Mouse (Mus musculus) myocyte (in vitro differentiated cells): ENCODE results near the gene Timp4. TPM values are rescaled to one million over a fixed set of nuclear protein-coding genes. Genes with fewer than 3 reads are reported as not detected.

ENCODE experiments used
- H3K27me3 ChIP-seq: one replicate; pipeline ENCODE4 v1.6.1; 2011; ENCODE audit not compliant: control insufficient read depth, insufficient read depth, insufficient read length
- H3K36me3 ChIP-seq: one replicate; pipeline ENCODE4 v1.6.1; 2011; ENCODE audit not compliant: control insufficient read depth, insufficient read depth
- H3K4me2 ChIP-seq: one replicate; pipeline ENCODE4 v1.6.1; 2011; ENCODE audit warnings: low read depth, control low read depth
- H3K4me3 ChIP-seq: one replicate; pipeline ENCODE4 v1.5.1; 2011; ENCODE audit warnings: mild to moderate bottlenecking, control low read depth, moderate library complexity
- H3K79me2 ChIP-seq: one replicate; pipeline ENCODE4 v1.6.1; 2011; ENCODE audit not compliant: control insufficient read depth, insufficient read depth
- H3ac ChIP-seq: one replicate; pipeline ENCODE4 v1.6.1; 2011; ENCODE audit not compliant: control insufficient read depth, insufficient read length
- CEBPB ChIP-seq: IDR thresholded peaks from 2 replicates; pipeline ENCODE4 v1.6.1; 2011; ENCODE audit warnings: mild to moderate bottlenecking, moderate library complexity; ENCODE audit not compliant: poor library complexity, insufficient read depth, severe bottlenecking
- E2F4 ChIP-seq: IDR thresholded peaks from one replicate; pipeline ENCODE4 v1.6.1; 2011; ENCODE audit warnings: mild to moderate bottlenecking, control low read depth, moderate library complexity; ENCODE audit not compliant: insufficient read depth
- MAX ChIP-seq: IDR thresholded peaks from one replicate; pipeline ENCODE4 v1.6.1; 2011; ENCODE audit warnings: low read depth, mild to moderate bottlenecking, control low read depth
- MYOD1 ChIP-seq, 3 experiments: IDR thresholded peaks; one replicate each; pipeline ENCODE4 v1.6.1; 2011; ENCODE audit warnings: control low read depth in 2 of 3, low read depth in 2 of 3, mild to moderate bottlenecking in 2 of 3, moderate library complexity in 1 of 3; ENCODE audit not compliant: insufficient read length in 2 of 3, control insufficient read depth in 1 of 3
- MYOG ChIP-seq, 3 experiments: IDR thresholded peaks; one replicate each; pipeline ENCODE4 v1.6.1; 2011; ENCODE audit warnings: control low read depth in 2 of 3, low read depth in 2 of 3, mild to moderate bottlenecking in 2 of 3; ENCODE audit not compliant: insufficient read length in 2 of 3, control insufficient read depth in 1 of 3, insufficient read depth in 1 of 3
- POLR2A ChIP-seq: IDR thresholded peaks from one replicate; pipeline ENCODE4 v1.6.1; 2011; ENCODE audit warnings: low read depth, mild to moderate bottlenecking, control low read depth, moderate library complexity; ENCODE audit not compliant: insufficient read length
- POLR2AphosphoS2 ChIP-seq: IDR thresholded peaks from one replicate; pipeline ENCODE4 v1.6.1; 2011; ENCODE audit warnings: low read depth, control low read depth; ENCODE audit not compliant: insufficient read length
- REST ChIP-seq: IDR thresholded peaks from one replicate; pipeline ENCODE4 v1.6.1; 2011; ENCODE audit warnings: mild to moderate bottlenecking, control low read depth, moderate library complexity; ENCODE audit not compliant: insufficient read depth, insufficient read length
- SRF ChIP-seq: IDR thresholded peaks from one replicate; pipeline ENCODE4 v1.6.1; 2011; ENCODE audit warnings: low read depth; ENCODE audit not compliant: control insufficient read depth, insufficient read length
- TCF12 ChIP-seq: IDR thresholded peaks from one replicate; pipeline ENCODE4 v1.6.1; 2011; ENCODE audit warnings: mild to moderate bottlenecking, control low read depth; ENCODE audit not compliant: poor library complexity, insufficient read depth, severe bottlenecking
- TCF3 ChIP-seq: IDR thresholded peaks from one replicate; pipeline ENCODE4 v1.6.1; 2011; ENCODE audit warnings: low read depth, control low read depth; ENCODE audit not compliant: insufficient read length
- USF1 ChIP-seq: IDR thresholded peaks from one replicate; pipeline ENCODE4 v1.6.1; 2011; ENCODE audit warnings: low read depth, mild to moderate bottlenecking, control low read depth, moderate library complexity
- polyA plus RNA-seq: library from polyadenylated mRNA; unstranded; fragments of >200 nt; fragmentation: generic; extraction: Trizol; gene quantifications from one replicate; pipeline ENCODE4 v1.2.1, GENCODE M21; 2012; ENCODE audit warnings: missing spikeins

Timp4 gene
- polyA plus RNA-seq, 1 experiment = 0.02 TPM

GRCm38 (mm10) chr6:115266791-115267190, 14.8 kb upstream of the Timp4 start:
- Histone ChIP-seq H3K79me2 (no peaks in the 10 kb centered on the region), H3K36me3 (no peaks in the 10 kb centered on the region), H3K4me3 (no peak overlapping the region), H3K27me3 (no peaks in the 10 kb centered on the region), H3K4me2 (no peak overlapping the region), H3ac (no peak overlapping the region)
- TF ChIP-seq MYOD1 (IDR thresholded peaks at IDR 0.05; ENCODE audit: control insufficient read depth in 1 of 3, insufficient read length in 2 of 3, low read depth in 2 of 3) = peak in 2 of 3 experiments; percentile 58 to 62
- TF ChIP-seq TCF12 = no peak

DNA sequence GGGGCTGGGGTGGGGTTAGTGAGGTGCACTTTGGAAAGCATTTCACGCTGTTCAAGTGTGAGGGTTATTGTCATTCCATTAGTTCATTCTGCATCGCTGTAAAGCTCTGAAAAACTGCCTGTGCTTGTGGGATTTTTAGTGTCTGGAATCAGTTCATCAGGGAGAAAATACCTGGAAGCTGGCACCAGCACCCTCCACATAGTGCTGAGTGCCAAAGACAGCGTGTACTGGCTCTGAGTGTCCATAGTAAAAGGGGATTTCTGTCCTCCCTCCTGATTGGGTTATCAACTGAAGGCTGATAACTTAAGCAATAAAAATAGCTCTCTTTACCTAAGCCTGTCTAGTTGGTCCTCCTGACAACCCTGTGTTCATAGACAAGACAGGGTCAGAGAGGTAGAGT, 8.5 kb upstream of the Timp4 start:
- TF ChIP-seq POLR2A = no peak
- no peak for TF ChIP-seq CEBPB
- no peak for TF ChIP-seq SRF
- no peak for TF ChIP-seq MYOG (IDR thresholded peaks at IDR 0.05; ENCODE audit: control insufficient read depth in 1 of 3, insufficient read depth in 1 of 3, insufficient read length in 2 of 3, low read depth in 2 of 3)
- TF ChIP-seq USF1 = no peak
- TF ChIP-seq MAX = no peak
- TF ChIP-seq E2F4 = no peak
- TF ChIP-seq TCF12 = no peak
- TF ChIP-seq TCF3 = no peak
- TF ChIP-seq POLR2AphosphoS2 = no peak
- TF ChIP-seq MYOD1 (IDR thresholded peaks at IDR 0.05; ENCODE audit: control insufficient read depth in 1 of 3, insufficient read length in 2 of 3, low read depth in 2 of 3) = no peak
- no peak for TF ChIP-seq REST
- Histone ChIP-seq H3K4me3 (no peak overlapping the region), H3K79me2 (no peaks in the 10 kb centered on the region), H3K36me3 (no peaks in the 10 kb centered on the region), H3ac (no peak overlapping the region), H3K4me2 (no peak overlapping the region), H3K27me3 (no peaks in the 10 kb centered on the region)

DNA sequence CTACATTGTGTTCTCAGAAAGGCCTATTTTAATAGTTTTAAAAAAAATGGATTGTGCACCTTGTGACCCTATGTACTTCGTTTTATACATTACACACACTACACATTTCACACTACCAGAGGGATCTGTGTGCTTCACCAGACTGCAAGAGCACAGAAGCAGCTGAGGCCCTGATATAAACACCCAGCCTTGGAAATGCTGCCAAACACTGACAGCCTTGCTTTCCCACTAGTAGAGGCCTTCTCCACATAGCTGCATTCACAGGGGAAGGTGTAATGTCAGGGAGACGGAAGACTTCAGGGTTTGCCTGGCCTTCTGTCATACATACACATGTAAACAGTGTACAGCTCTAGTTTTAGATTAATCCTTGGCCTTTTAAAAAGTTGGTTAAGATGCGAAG, 3.2 kb upstream of the Timp4 start:
- Histone ChIP-seq H3K4me2 (no peak overlapping the region), H3K4me3 (no peak overlapping the region), H3K27me3 (no peaks in the 10 kb centered on the region), H3K36me3 (no peaks in the 10 kb centered on the region), H3ac (no peak overlapping the region), H3K79me2 (no peaks in the 10 kb centered on the region)
- TF ChIP-seq REST (no peak), TCF3 (no peak), POLR2A (no peak), POLR2AphosphoS2 (no peak), CEBPB (no peak), SRF (no peak)

DNA sequence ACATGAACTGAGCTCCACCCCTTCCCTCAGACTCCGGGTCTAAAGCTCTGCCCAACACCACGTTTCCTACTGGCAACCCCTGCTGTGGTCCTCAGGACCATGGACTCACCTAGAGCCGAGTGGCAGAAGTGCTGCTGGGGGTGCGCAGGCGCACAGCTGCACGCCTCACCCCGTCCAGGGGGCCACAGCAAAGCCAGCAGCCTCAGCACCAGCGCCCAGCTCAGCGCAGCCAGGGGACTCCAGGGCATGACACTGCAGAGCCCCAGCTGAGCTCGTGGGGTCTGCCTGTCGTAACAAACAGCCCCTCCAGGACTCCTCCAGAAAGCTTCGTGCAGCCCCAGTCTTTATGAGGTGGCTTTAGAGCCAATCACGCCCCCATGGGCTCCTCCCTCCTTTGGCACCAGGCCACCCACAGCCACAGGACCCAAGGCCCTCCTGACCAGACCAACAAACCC, 447 bp downstream of the Timp4 start:
- Histone ChIP-seq H3K4me2 (no peak overlapping the region), H3K4me3 (no peak overlapping the region), H3ac (no peak overlapping the region), H3K27me3 (no peaks in the 10 kb centered on the region), H3K79me2 (no peaks in the 10 kb centered on the region), H3K36me3 (no peaks in the 10 kb centered on the region)
- TF ChIP-seq USF1 (no peak), MYOG (IDR thresholded peaks at IDR 0.05; ENCODE audit: control insufficient read depth in 1 of 3, insufficient read depth in 1 of 3, insufficient read length in 2 of 3, low read depth in 2 of 3) (no peak), MAX (no peak), MYOD1 (IDR thresholded peaks at IDR 0.05; ENCODE audit: control insufficient read depth in 1 of 3, insufficient read length in 2 of 3, low read depth in 2 of 3) (no peak), TCF3 (no peak), E2F4 (no peak), POLR2AphosphoS2 (no peak), TCF12 (no peak), CEBPB (no peak), REST (no peak), POLR2A (no peak), SRF (no peak)

DNA sequence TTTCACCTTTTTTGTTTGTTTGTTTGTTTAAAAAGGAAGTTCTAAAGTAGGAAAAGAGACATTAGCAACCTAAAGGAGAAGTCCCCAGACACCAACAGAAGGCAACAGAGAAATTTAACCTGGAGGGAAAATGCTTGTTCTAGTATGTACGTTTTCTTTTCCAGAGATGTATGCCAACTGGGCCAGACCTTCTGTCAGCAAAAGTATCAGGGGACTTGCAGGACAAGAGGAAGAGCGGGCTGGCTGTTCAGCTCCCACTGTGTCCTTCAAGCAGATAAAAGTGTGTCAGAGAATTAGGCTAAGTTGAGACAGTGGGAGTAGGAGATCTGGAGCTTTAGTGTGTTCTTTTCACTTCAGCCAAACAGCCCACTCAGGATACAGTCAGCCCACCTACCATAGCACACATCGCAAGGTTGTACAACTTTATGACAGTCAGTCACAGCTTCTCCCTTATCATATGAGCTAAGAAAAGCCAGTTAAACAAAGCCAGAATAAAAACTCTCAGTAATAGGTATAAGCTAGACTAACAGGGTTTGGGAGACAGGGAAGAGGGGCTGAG, 6.4 kb downstream of the Timp4 start:
- TF ChIP-seq POLR2AphosphoS2 = no peak
- TF ChIP-seq MYOG (IDR thresholded peaks at IDR 0.05; ENCODE audit: control insufficient read depth in 1 of 3, insufficient read depth in 1 of 3, insufficient read length in 2 of 3, low read depth in 2 of 3) = no peak
- TF ChIP-seq REST = no peak
- TF ChIP-seq MYOD1 (IDR thresholded peaks at IDR 0.05; ENCODE audit: control insufficient read depth in 1 of 3, insufficient read length in 2 of 3, low read depth in 2 of 3) = no peak
- no peak for TF ChIP-seq TCF3
- TF ChIP-seq E2F4 = no peak
- TF ChIP-seq TCF12 = no peak
- no peak for TF ChIP-seq USF1
- no peak for TF ChIP-seq MAX
- no peak for TF ChIP-seq POLR2A
- TF ChIP-seq CEBPB = no peak
- TF ChIP-seq SRF = no peak
- no peaks in the 10 kb centered on the region for H3K27me3 ChIP-seq
- H3K36me3 ChIP-seq = no peaks in the 10 kb centered on the region
- H3ac ChIP-seq = no peak overlapping the region
- H3K4me2 ChIP-seq = no peak overlapping the region
- no peaks in the 10 kb centered on the region for H3K79me2 ChIP-seq
- no peak overlapping the region for H3K4me3 ChIP-seq
